Mouse (Mus musculus) G1E (cell line): ENCODE results near the gene Ccm2.

ENCODE experiments used
- CTCF ChIP-seq: IDR thresholded peaks from 2 replicates; pipeline ENCODE4 v1.5.1; 2012; ENCODE audit warnings: low read depth, low read length, inconsistent platforms, mixed read lengths
- GATA1 ChIP-seq: IDR thresholded peaks from 2 replicates; pipeline ENCODE4 v1.6.1; 2012; ENCODE audit warnings: borderline replicate concordance, low read length, inconsistent platforms, mixed read lengths
- POLR2AphosphoS5 ChIP-seq: IDR thresholded peaks from 2 replicates; pipeline ENCODE4 v1.6.1; 2012; ENCODE audit warnings: low read depth, low read length, inconsistent platforms; ENCODE audit not compliant: insufficient replicate concordance
- TAL1 ChIP-seq: conservative IDR thresholded peaks from 2 replicates; pipeline ENCODE4 v1.6.1; 2012; ENCODE audit warnings: low read depth, low read length, inconsistent platforms, mixed read lengths

DNA sequence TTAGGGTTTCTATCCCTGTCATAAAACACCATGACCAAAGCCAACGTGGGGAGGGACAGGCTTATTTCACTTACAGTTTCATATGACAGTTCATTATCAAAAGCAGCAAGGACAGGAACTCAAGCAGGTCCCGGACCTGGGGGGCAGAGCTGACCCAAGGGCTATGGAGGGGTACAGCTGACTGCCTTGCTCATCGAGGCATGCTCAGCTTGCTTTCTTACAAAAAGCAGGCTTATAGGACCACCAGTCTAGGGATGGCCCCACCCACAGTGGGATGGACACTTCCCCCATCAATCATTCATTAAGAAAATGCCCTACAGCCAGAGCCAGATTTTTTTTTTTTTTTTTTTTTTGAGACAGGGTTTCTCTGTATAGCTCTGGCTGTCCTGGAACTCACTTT is 15.9 kb upstream of the Ccm2 start:
- no peak for TF ChIP-seq GATA1
- TF ChIP-seq CTCF: no peak
- TF ChIP-seq POLR2AphosphoS5: no peak
- no peak for TF ChIP-seq TAL1
